Mouse (Mus musculus) liver, postnatal 0 days (tissue): ENCODE data around the gene Dhh.

Source experiments
- CTCF ChIP-seq: sonication (generic); IDR thresholded peaks from 2 replicates; pipeline ENCODE4 v1.5.1; 2016; ENCODE audit warnings: antibody characterized with exemption, low read depth
- EP300 ChIP-seq: IDR thresholded peaks from 2 replicates; pipeline ENCODE4 v1.6.1; 2016; ENCODE audit warnings: antibody characterized with exemption, low read depth, mild to moderate bottlenecking

DNA sequence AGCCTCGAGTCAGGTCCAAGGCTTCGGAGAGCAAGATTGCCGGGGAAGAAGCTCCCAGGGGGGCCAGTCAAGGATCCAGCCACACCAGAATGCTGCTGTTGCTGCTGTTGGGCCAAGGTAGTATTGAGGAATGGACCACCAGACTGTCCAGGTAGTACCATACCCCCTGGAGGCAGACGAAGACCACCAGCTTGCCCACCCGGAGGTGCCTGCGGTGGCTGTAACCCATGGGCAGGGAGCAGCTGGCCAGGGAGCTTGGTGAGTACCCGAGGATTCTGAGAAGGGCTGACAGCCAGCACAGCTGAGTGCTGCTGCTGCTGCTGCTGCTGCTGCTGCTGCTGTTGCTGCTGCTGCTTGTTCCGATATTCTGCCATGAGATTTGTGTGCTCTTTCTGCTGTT is 52.2 kb downstream of the Dhh start:
- TF ChIP-seq CTCF: no peak
- no peak for TF ChIP-seq EP300
